26 mouse cellular contexts compared by ENCODE assay signal in the genomic region with DNA sequence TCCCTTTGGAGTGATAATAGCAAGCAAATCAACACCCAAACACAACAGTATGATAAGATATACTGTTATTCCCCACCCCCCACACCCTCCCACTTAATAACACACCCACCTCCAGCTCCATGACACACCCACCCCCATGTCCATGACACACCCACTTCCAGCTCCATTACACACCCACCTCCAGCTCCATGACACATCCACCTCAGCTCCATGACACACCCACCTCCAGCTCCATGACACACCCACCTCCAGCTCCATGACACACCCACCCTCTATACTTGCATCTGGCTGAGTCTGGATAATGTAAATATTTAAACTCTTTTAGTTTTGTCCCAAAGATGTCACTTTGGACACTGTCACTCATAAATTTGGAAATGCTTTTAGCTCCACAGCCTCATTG.
A peak's percentile ranks its signal among the peaks of the same experiment; 100 is the strongest.
DNase-seq lines count a peak whose midpoint lies in the region; ATAC-seq lines count a peak whose summit lies in the region.
"Had no signal": no experiment of that assay in that cellular context is flagged by ENCODE, and none has a peak within 500 bp of the region (broad histone marks: within the 10 kb centered on the region; RNA-seq: fewer than 3 reads in every experiment).

No protein-coding gene starts in this region.

- no peak overlapping the region for H3K4me2 ChIP-seq in intestine, embryonic 15.5 days (replicated peaks)
- no peak overlapping the region for H3K4me2 ChIP-seq in stomach, embryonic 16.5 days (ENCODE audit: low read depth, low read length)
- H3K4me2 ChIP-seq: embryonic facial prominence, embryonic 15.5 days; hindbrain, embryonic 14.5 days; limb, embryonic 15.5 days; lung, embryonic 14.5 days; midbrain, embryonic 15.5 days had no signal

- H3K36me3 ChIP-seq in intestine, embryonic 15.5 days = no peaks in the 10 kb centered on the region
- no peaks in the 10 kb centered on the region for H3K36me3 ChIP-seq in stomach, embryonic 16.5 days (ENCODE audit: control insufficient read depth, insufficient read depth, low read length)
- H3K36me3 ChIP-seq: embryonic facial prominence, embryonic 15.5 days; heart, embryonic 10.5 days; limb, embryonic 15.5 days; midbrain, embryonic 15.5 days had no signal

- DNase-seq in 3T3-L1 (ENCODE audit: low read depth, low spot score) = peak; percentile 6
- peak; percentile 12 for DNase-seq in NIH3T3 (ENCODE audit: low read depth)
- DNase-seq in left cerebral cortex, postnatal 36 days (ENCODE audit: low spot score in 2 of 2) = no peak
- DNase-seq in retina, embryonic 14.5 days (ENCODE audit: low spot score) = no peak
- DNase-seq: adrenal gland, postnatal 10 days; cerebellum, adult 11 months; cerebellum, adult 9-11 months; gastrocnemius, postnatal 36 days; heart, postnatal 4 days; kidney, adult 9 months; kidney, postnatal 14 days; layer of hippocampus, postnatal 36 days; lung, embryonic 14.5 days; right cerebral cortex, adult 18-20 months; right cerebral cortex, postnatal 4 days had no signal

- H3K4me1 ChIP-seq in intestine, embryonic 15.5 days (replicated peaks) = no peaks in the 10 kb centered on the region
- H3K4me1 ChIP-seq in stomach, embryonic 16.5 days (ENCODE audit: control insufficient read depth, insufficient read depth, low read length) = no peaks in the 10 kb centered on the region
- H3K4me1 ChIP-seq: embryonic facial prominence, embryonic 15.5 days; heart, embryonic 10.5 days; limb, embryonic 15.5 days; midbrain, embryonic 15.5 days had no signal

- intact Hi-C loops in left cerebral cortex, postnatal 36 days (cut with DNase I) = no loop called here

- no peaks in the 10 kb centered on the region for H3K9me3 ChIP-seq in intestine, embryonic 15.5 days
- H3K9me3 ChIP-seq in stomach, embryonic 16.5 days (replicated peaks; ENCODE audit: control insufficient read depth, low read length) = no peaks in the 10 kb centered on the region
- H3K9me3 ChIP-seq: embryonic facial prominence, embryonic 15.5 days; heart, embryonic 10.5 days; limb, embryonic 15.5 days; midbrain, embryonic 15.5 days had no signal

- H3K27me3 ChIP-seq in intestine, embryonic 15.5 days (replicated peaks) = no peaks in the 10 kb centered on the region
- no peaks in the 10 kb centered on the region for H3K27me3 ChIP-seq in stomach, embryonic 16.5 days (ENCODE audit: control insufficient read depth, insufficient read depth, low read length)
- H3K27me3 ChIP-seq: embryonic facial prominence, embryonic 15.5 days; limb, embryonic 15.5 days; midbrain, embryonic 15.5 days had no signal

- no peak overlapping the region for H3K4me3 ChIP-seq in intestine, embryonic 15.5 days (replicated peaks)
- H3K4me3 ChIP-seq in stomach, embryonic 16.5 days (replicated peaks; ENCODE audit: low read length) = no peak overlapping the region
- H3K4me3 ChIP-seq: embryonic facial prominence, embryonic 15.5 days; heart, embryonic 10.5 days; limb, embryonic 15.5 days; midbrain, embryonic 15.5 days had no signal

- peak; percentile 67 for ATAC-seq in intestine, embryonic 15.5 days
- peak; percentile 40; the same call in 1 of the 2 replicates for ATAC-seq in stomach, embryonic 16.5 days (ENCODE audit: insufficient read depth, low FRiP score)
- ATAC-seq in erythroid progenitor cell, adult 5-6 weeks (replicated peaks; ENCODE audit: low FRiP score, poor library complexity, severe bottlenecking) = no peak
- ATAC-seq: forebrain, embryonic 16.5 days; inflammation-experienced regulatory T-cells, adult 6 months; midbrain, embryonic 15.5 days had no signal

- H3K27ac ChIP-seq in intestine, embryonic 15.5 days = no peak overlapping the region
- no peak overlapping the region for H3K27ac ChIP-seq in stomach, embryonic 16.5 days (ENCODE audit: low read length)
- H3K27ac ChIP-seq: embryonic facial prominence, embryonic 15.5 days; heart, embryonic 10.5 days; hindbrain, embryonic 14.5 days; limb, embryonic 15.5 days; liver, embryonic 14.5 days; midbrain, embryonic 15.5 days had no signal

- H3K9ac ChIP-seq in intestine, embryonic 15.5 days = no peak overlapping the region
- H3K9ac ChIP-seq in stomach, embryonic 16.5 days (ENCODE audit: low read length) = no peak overlapping the region
- H3K9ac ChIP-seq: embryonic facial prominence, embryonic 15.5 days; hindbrain, embryonic 14.5 days; limb, embryonic 15.5 days; liver, embryonic 14.5 days; lung, embryonic 14.5 days; midbrain, embryonic 15.5 days had no signal

Comparison
In these comparisons a context has a peak if more than half of its experiments do, and no peak if none do; other contexts are left out.
1. DNase-seq: peak in 3T3-L1 (single experiment) and NIH3T3 (single experiment); none in left cerebral cortex, postnatal 36 days (0 of 2) and retina, embryonic 14.5 days (single experiment).